Mouse (Mus musculus): Measurements from ENCODE around the gene Rad9a.

- no peak for TF ChIP-seq POLR2A (IDR thresholded peaks at IDR 0.05; ENCODE audit: insufficient read length, low read depth)
- TF ChIP-seq SRF (IDR thresholded peaks at IDR 0.05; ENCODE audit: control insufficient read depth, insufficient read length, low read depth), result no peak
- no peak for TF ChIP-seq TCF12 (IDR thresholded peaks at IDR 0.05; ENCODE audit: insufficient read depth, poor library complexity, severe bottlenecking)
- no peak for TF ChIP-seq POLR2AphosphoS2 (IDR thresholded peaks at IDR 0.05; ENCODE audit: insufficient read length, low read depth)
- no peak for TF ChIP-seq MAX (IDR thresholded peaks at IDR 0.05; ENCODE audit: low read depth)
- no peak for TF ChIP-seq MYOG (IDR thresholded peaks at IDR 0.05; ENCODE audit: control insufficient read depth in 1 of 3, insufficient read depth in 1 of 3, insufficient read length in 2 of 3, low read depth in 2 of 3)
- no peak for TF ChIP-seq CEBPB (IDR thresholded peaks at IDR 0.05; ENCODE audit: insufficient read depth, poor library complexity, severe bottlenecking)
- TF ChIP-seq REST (IDR thresholded peaks at IDR 0.05; ENCODE audit: insufficient read depth, insufficient read length), result no peak
Observed at GRCm38 (mm10) chr19:4169810-4170209, 31.7 kb downstream of the Rad9a start.
